Mouse (Mus musculus): Measurements from ENCODE around the gene Foxe3.
"Not testable (repeated sequence)": the region's sequence is repeated elsewhere in the genome, so short reads cannot be mapped to it uniquely, and the experiment has no call there.

The Foxe3 gene

GRCm38 (mm10) chr4:114925917-114926312 is at the start of gene Foxe3:
Gene Foxe3 (minus strand): TSS chr4:114926013.
- no peak for DNase-seq (ENCODE audit: low read depth, low spot score)

DNA sequence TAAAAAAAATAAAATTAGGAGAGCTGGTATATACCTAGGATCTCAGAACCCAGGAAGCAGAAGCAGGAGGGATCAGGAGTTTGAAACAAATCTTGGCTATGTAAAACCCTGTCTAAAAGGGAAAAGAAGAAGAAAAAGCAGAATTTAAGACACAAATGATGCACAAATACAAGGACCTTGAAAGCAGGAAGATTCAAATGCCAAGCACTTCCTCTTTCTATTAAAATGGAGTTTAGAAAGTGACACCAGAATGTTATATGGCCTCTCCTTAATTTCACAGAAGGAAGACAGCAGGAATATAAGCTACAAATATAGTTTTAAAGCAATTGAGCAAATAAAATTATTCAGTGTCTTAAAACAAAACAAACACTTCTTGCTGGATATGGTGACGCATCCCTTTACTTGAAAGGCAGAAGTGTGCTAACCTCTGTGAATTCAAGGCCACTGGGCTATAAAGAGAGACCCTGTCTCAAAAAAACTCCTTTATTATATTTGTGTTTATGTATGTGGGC is 47.5 kb upstream of the Foxe3 start:
- DNase-seq (ENCODE audit: low read depth, low spot score): no peak

DNA sequence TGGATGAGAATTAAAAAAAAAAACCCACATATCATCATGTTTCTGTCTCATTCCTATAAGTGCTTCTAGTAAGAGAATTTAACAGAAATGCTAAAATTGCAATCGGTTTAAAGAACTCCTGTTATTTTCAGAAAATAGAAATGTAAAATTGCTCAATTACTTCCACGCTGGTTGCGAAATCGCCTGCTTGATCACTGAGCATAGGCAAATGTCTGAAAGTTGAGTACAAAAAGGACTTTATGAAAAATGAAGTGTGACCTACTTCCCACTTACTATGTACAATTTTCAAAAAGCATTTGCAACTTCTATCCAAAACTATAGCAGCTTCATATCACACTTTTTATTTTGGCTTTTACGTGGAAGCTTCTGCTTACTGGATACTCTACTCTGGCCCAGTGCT is 44.9 kb upstream of the Foxe3 start:
- DNase-seq (ENCODE audit: low read depth, low spot score): no peak

DNA sequence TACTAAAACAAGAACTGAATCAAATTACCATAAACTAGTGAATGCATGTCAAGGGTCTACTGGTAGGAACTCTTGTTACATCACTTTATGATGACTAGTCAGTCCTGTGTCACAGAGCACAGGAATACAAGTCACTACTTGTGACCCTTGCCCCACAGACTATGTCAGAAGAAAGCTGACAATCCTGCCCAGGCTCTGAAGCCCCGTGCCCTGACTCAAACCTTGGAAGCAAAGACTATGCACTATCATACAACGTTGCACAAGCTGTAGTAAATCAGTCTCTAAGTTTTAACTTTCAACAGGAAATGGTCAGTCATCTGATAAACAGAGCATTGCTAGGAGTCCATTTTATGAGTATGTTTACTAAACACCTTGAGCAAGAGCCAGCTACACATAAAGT is 35.1 kb upstream of the Foxe3 start:
- not testable (repeated sequence) for DNase-seq (ENCODE audit: low read depth, low spot score)

- DNase-seq (ENCODE audit: low read depth, low spot score): no peak
Measured at GRCm38 (mm10) chr4:114959533-114959932, 33.7 kb upstream of the Foxe3 start.

DNA sequence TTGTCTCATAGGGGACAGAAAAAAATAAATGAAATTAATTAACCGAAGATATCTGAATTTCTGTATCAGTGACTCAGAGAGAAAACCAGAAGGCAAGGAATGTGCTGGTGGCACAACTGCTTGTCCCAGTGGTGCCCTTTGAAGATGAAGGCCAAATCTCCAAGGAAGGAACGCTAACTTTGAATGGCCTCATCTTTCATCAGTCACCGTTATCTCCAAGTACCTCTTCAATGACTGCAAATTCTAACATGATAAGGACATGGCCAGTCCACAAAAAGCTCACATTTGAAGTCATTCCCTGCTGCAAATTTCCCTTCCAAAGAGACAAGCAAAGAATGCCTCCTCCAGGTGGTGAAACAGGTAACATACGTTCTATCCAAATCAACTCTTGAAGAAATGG is 33.0 kb upstream of the Foxe3 start:
- no peak for DNase-seq (ENCODE audit: low read depth, low spot score)

GRCm38 (mm10) chr4:114958231-114958630 is 32.4 kb upstream of the Foxe3 start:
- no peak for DNase-seq (ENCODE audit: low read depth, low spot score)

DNA sequence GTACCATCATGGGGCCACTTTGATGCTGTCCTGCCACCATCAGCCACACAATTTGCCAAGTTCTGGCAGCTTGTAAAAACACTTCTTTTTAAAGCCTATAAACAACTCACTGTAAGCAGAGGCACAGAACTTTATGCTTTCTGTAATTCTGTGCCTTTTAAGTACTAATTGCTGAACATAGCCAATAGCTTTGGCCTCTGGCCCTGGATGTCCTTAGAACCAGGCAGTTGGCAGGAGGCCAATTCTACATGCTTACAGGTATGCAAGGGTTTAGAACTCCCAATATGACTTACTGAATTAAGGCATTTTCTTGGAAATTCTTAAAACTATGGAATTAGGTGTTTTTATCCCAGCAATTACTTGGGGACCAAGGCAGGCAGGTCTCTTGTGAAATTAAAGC is 31.6 kb upstream of the Foxe3 start:
- DNase-seq (ENCODE audit: low read depth, low spot score): no peak

GRCm38 (mm10) chr4:114953172-114953571 is 27.4 kb upstream of the Foxe3 start:
- no peak for DNase-seq (ENCODE audit: low read depth, low spot score)

- no peak for DNase-seq (ENCODE audit: low read depth, low spot score)
Measured at GRCm38 (mm10) chr4:114947852-114948481, 22.2 kb upstream of the Foxe3 start.

- no peak for DNase-seq (ENCODE audit: low read depth, low spot score)
Measured at GRCm38 (mm10) chr4:114947395-114947794, 21.6 kb upstream of the Foxe3 start.

- no peak for DNase-seq (ENCODE audit: low read depth, low spot score)
Measured at GRCm38 (mm10) chr4:114946416-114946815, 20.6 kb upstream of the Foxe3 start.

- DNase-seq (ENCODE audit: low read depth, low spot score): no peak
Measured at GRCm38 (mm10) chr4:114945021-114945420, 19.2 kb upstream of the Foxe3 start.

DNA sequence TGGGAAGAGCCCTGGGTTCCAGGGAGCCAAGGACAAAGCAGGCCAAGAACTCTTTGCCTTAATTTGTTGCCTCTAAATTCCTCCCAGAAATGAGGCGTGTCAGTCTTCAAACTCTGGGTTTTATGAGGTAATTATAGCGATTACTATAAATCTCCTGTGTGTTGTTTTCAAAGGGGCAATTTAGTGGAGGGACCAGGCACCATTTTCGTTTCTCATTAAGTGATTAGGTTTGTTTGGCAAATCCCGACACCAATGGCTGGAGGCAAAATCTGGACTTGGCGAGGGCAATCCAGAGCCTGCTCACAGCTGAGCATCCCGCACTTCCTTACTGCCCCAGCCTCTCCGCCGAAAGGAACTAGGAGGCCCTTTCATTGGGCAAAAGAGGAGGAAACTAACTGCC is 16.8 kb upstream of the Foxe3 start:
- no peak for DNase-seq (ENCODE audit: low read depth, low spot score)

GRCm38 (mm10) chr4:114942112-114942511 is 16.3 kb upstream of the Foxe3 start:
- no peak for DNase-seq (ENCODE audit: low read depth, low spot score)

DNA sequence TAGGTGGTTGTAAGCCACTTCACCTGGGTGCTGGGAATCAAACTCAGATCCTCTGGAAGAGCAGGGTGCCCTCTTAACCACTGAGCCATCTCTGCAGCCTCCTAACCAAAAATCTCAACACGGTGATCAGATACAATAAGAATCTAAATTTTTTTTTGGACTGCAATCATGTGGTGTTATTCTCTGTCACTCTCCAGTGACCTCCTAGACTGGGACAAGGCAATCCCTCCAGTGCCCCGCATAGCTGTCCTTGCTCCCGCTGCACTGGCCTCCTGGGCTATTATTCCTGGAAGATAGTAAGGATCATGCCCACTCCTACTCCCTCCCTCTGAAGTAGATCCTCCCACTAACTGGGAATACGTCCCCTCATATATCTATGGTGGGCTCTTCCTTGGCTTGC is 15.5 kb upstream of the Foxe3 start:
- DNase-seq (ENCODE audit: low read depth, low spot score): no peak

GRCm38 (mm10) chr4:114938248-114938647 is 12.4 kb upstream of the Foxe3 start:
- DNase-seq (ENCODE audit: low read depth, low spot score): no peak

GRCm38 (mm10) chr4:114937459-114938047 is 11.7 kb upstream of the Foxe3 start:
- no peak for DNase-seq (ENCODE audit: low read depth, low spot score)

DNA sequence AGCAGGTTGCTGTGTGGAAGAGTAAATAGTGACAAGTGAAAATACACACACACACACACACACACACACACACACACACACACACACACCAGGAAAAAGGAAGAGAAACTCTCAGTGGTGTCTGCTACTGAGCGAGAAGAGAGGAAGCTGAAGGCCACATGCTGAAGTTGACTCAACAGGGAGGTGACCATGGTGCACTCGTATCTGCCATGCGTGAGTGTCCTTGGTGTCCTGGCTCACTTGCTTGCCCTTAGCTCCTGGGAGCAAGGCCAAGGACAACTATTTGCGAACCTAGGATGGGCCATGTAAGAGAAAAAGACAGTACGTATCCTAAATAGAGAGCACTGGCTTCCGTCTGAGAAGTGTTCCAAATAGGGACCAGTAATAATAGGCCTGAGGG is 8.4 kb upstream of the Foxe3 start:
- no peak for DNase-seq (ENCODE audit: low read depth, low spot score)

- DNase-seq (ENCODE audit: low read depth, low spot score): no peak
Measured at GRCm38 (mm10) chr4:114932747-114933146, 6.9 kb upstream of the Foxe3 start.

DNA sequence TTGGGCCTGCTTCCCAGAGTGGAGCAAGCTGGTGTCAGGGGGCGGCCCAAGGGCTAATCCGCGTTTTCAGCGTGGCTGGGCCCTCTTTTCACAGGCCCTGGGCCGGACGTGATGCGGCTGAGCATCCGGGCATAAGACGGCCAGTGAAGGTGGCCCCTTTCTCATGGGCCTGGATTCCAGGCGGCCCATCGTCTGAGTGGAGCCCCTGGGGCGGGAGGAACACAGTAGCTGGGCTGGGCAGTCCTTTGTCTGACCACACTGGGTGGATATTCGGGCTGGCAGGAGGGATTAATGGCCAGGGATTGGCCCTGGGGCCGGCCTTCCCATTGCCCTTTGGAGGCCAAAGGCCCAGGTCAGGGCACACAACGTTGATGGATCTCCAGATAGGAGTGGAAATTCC is 3.3 kb upstream of the Foxe3 start:
- DNase-seq (ENCODE audit: low read depth, low spot score): no peak

- no peak for DNase-seq (ENCODE audit: low read depth, low spot score)
Measured at GRCm38 (mm10) chr4:114924971-114925916, 569 bp downstream of the Foxe3 start.

All from WW6 (cell line).